17 mouse cellular contexts compared by ENCODE assay signal in genomic region chr16:14420496-14421132, GRCm38 (mm10).
"Had no signal": no experiment of that assay in that cellular context is flagged by ENCODE, and none has a peak within 500 bp of the region (broad histone marks: within the 10 kb centered on the region; RNA-seq: fewer than 3 reads in every experiment).

No protein-coding gene starts in this region.

- DNase-seq: layer of hippocampus, postnatal 36 days; lung, embryonic 14.5 days; lung, postnatal 10 days; lung, postnatal 4 days; retina, postnatal 1 day; right cerebral cortex, postnatal 4 days; spleen, adult 18-20 months; thymus, postnatal 4 days had no signal

- H3K9ac ChIP-seq: hindbrain, embryonic 15.5 days; limb, embryonic 12.5 days; liver, embryonic 15.5 days; lung, embryonic 14.5 days; neural tube, embryonic 13.5 days; stomach, embryonic 15.5 days had no signal

- H3K4me2 ChIP-seq: hindbrain, embryonic 15.5 days; limb, embryonic 12.5 days; liver, embryonic 15.5 days; lung, embryonic 14.5 days; midbrain, embryonic 11.5 days; neural tube, embryonic 13.5 days; stomach, embryonic 15.5 days had no signal

- H3K27ac ChIP-seq: hindbrain, embryonic 15.5 days; limb, embryonic 12.5 days; liver, embryonic 15.5 days; neural tube, embryonic 13.5 days; stomach, embryonic 15.5 days had no signal

- H3K9me3 ChIP-seq: hindbrain, embryonic 15.5 days; limb, embryonic 12.5 days; liver, embryonic 15.5 days; megakaryocyte, embryonic 14.5 days; neural tube, embryonic 13.5 days; stomach, embryonic 15.5 days had no signal

- H3K4me3 ChIP-seq: hindbrain, embryonic 15.5 days; limb, embryonic 12.5 days; liver, embryonic 15.5 days; megakaryocyte, embryonic 14.5 days; neural tube, embryonic 13.5 days; stomach, embryonic 15.5 days had no signal

- H3K36me3 ChIP-seq: liver, embryonic 15.5 days had no signal

- ATAC-seq: intestine, embryonic 16.5 days; midbrain, embryonic 16.5 days had no signal

- H3K4me1 ChIP-seq: hindbrain, embryonic 15.5 days; limb, embryonic 12.5 days; liver, embryonic 15.5 days; neural tube, embryonic 13.5 days; stomach, embryonic 15.5 days had no signal

- H3K27me3 ChIP-seq: hindbrain, embryonic 15.5 days; limb, embryonic 12.5 days; liver, embryonic 15.5 days; megakaryocyte, embryonic 14.5 days; neural tube, embryonic 13.5 days; stomach, embryonic 15.5 days had no signal
